Mouse (Mus musculus) CH12.LX (cell line): Measurements from ENCODE around the gene Dnajb13. TPM values are rescaled to one million over a fixed set of nuclear protein-coding genes. Genes with fewer than 3 reads are reported as not detected.
A peak's percentile ranks its signal among the peaks of the same experiment; 100 is the strongest.
"Not testable (repeated sequence)": the region's sequence is repeated elsewhere in the genome, so short reads cannot be mapped to it uniquely, and the experiment has no call there.

Experiments used
- DNase-seq: peaks from one replicate; pipeline ENCODE4 v3.0.0-alpha.2; 2013; ENCODE audit errors: extremely low read depth
- H3K27ac ChIP-seq: 2 replicates; pipeline ENCODE4 v1.5.1; 2012; ENCODE audit warnings: low read depth, mild to moderate bottlenecking, control low read depth, moderate library complexity; ENCODE audit not compliant: insufficient read depth
- H3K27me3 ChIP-seq: replicated peaks from 2 replicates; pipeline ENCODE3; 2012; ENCODE audit warnings: inconsistent platforms
- H3K36me3 ChIP-seq, 2 experiments: replicated peaks in 1 of 2; 2 replicates each; pipeline versions ENCODE3 to v1.6.1; 2012; ENCODE audit warnings: inconsistent platforms in 1 of 2, low read length in 1 of 2, mild to moderate bottlenecking in 1 of 2, mixed read lengths in 1 of 2, moderate library complexity in 1 of 2; ENCODE audit not compliant: control insufficient read depth in 1 of 2, insufficient read depth in 1 of 2
- H3K4me1 ChIP-seq, 2 experiments: 2 replicates each; pipeline ENCODE4 v1.6.1; 2012; ENCODE audit warnings: inconsistent platforms in 1 of 2, moderate library complexity in 1 of 2; ENCODE audit not compliant: insufficient read depth in 2 of 2, control insufficient read depth in 1 of 2
- H3K4me2 ChIP-seq: 2 replicates; pipeline ENCODE4 v1.6.1; 2012; ENCODE audit warnings: low read depth, mild to moderate bottlenecking, control low read depth; ENCODE audit not compliant: poor library complexity, insufficient read depth, severe bottlenecking
- H3K4me3 ChIP-seq, 3 experiments: fragments of 150-350 bp in 1 of 3; sonication (generic) in 1 of 3; replicated peaks in 1 of 3; 2 replicates each; pipeline versions ENCODE3 to v1.5.1; 2011 to 2012; ENCODE audit warnings: low read depth in 2 of 3, low read length in 2 of 3, mild to moderate bottlenecking in 2 of 3, moderate library complexity in 2 of 3, control low read depth in 1 of 3, improper control_type of control experiment in 1 of 3, inconsistent platforms in 1 of 3, mixed read lengths in 1 of 3; ENCODE audit not compliant: poor library complexity in 1 of 3
- H3K79me2 ChIP-seq: replicated peaks from 2 replicates; pipeline ENCODE4 v1.6.1; 2012; ENCODE audit warnings: mild to moderate bottlenecking, moderate library complexity; ENCODE audit not compliant: control insufficient read depth, poor library complexity, insufficient read depth, severe bottlenecking; ENCODE audit errors: extremely low read depth
- H3K9ac ChIP-seq: 2 replicates; pipeline ENCODE4 v1.6.1; 2012; ENCODE audit warnings: low read depth, mild to moderate bottlenecking, control low read depth, moderate library complexity; ENCODE audit not compliant: insufficient read depth
- H3K9me3 ChIP-seq: replicated peaks from 2 replicates; pipeline ENCODE3; 2012; ENCODE audit warnings: low read length, inconsistent platforms, mixed read lengths
- BHLHE40 ChIP-seq: IDR thresholded peaks from 2 replicates; pipeline ENCODE4 v1.6.1; 2011; ENCODE audit warnings: mild to moderate bottlenecking, low read depth, low read length, improper control_type of control experiment
- CTCF ChIP-seq, 2 experiments: IDR thresholded peaks in 1 of 2; conservative IDR thresholded peaks in 1 of 2; 2 replicates each; pipeline ENCODE4 v1.5.1; 2011 to 2012; ENCODE audit warnings: low read depth in 2 of 2, low read length in 2 of 2, improper control_type of control experiment in 1 of 2, inconsistent platforms in 1 of 2, mild to moderate bottlenecking in 1 of 2, moderate library complexity in 1 of 2
- E2F4 ChIP-seq: IDR thresholded peaks from 2 replicates; pipeline ENCODE4 v1.6.1; 2011; ENCODE audit warnings: low read depth, low read length, improper control_type of control experiment; ENCODE audit not compliant: insufficient replicate concordance
- JUN ChIP-seq: IDR thresholded peaks from 2 replicates; pipeline ENCODE4 v1.6.1; 2011; ENCODE audit warnings: low read depth, mild to moderate bottlenecking, low read length, improper control_type of control experiment, moderate library complexity; ENCODE audit not compliant: insufficient read depth
- KAT2A ChIP-seq: IDR thresholded peaks from 2 replicates; pipeline ENCODE4 v1.6.1; 2012; ENCODE audit warnings: low read length, improper control_type of control experiment, inconsistent platforms; ENCODE audit not compliant: insufficient replicate concordance
- RCOR1 ChIP-seq: conservative IDR thresholded peaks from 2 replicates; pipeline ENCODE4 v1.6.1; 2012; ENCODE audit warnings: low read depth, mild to moderate bottlenecking, inconsistent platforms, low read length, improper control_type of control experiment
- TBP ChIP-seq: conservative IDR thresholded peaks from 2 replicates; pipeline ENCODE4 v1.6.1; 2011; ENCODE audit warnings: low read depth, low read length, improper control_type of control experiment
- UBTF ChIP-seq: IDR thresholded peaks from 2 replicates; pipeline ENCODE4 v1.6.1; 2012; ENCODE audit warnings: low read depth, mild to moderate bottlenecking, inconsistent platforms, low read length, improper control_type of control experiment, moderate library complexity
- dilution Hi-C: fragments of 300-500 bp; cut with MboI; formaldehyde crosslinking; loops from 2 replicates; pipeline ENCODE4 v1.14.3; 2020; ENCODE audit warnings: low sequenced_read_pairs; ENCODE audit not compliant: extremely low pct_unique_long_range_greater_than_20kb, extremely low pct_ligation_motif_present
- in situ Hi-C: fragments of 300-500 bp; cut with MboI; formaldehyde crosslinking; loops from 3 replicates; pipeline ENCODE4 v1.14.3; 2019; ENCODE audit warnings: low sequenced_read_pairs, low pct_ligation_motif_present, low pct_unique_long_range_greater_than_20kb, mixed read lengths
- polyA plus RNA-seq: library from polyadenylated mRNA; unstranded; fragments of >175 nt; gene quantifications from 2 replicates; pipeline ENCODE4 v1.2.1, GENCODE M21; 2012; ENCODE audit warnings: low read depth; ENCODE audit not compliant: insufficient read length
- total RNA-seq, 2 experiments: library from RNA; depleted of rRNA; stranded (reverse); fragments of 300-350 nt in 1 of 2; fragments of >200 nt in 1 of 2; gene quantifications; 2 replicates each; pipeline ENCODE4 v1.2.3; 2012 to 2014

Dnajb13 gene
- total and polyA plus RNA-seq, 3 experiments = 13.9 to 32.0 (median 15.6) TPM

- dilution Hi-C loops = no loop called here
- peaks cover 8 to 25% of the 10 kb centered on the region in 2 experiments for H3K4me1 ChIP-seq
Measured at GRCm38 (mm10) chr7:100487301-100487700, 27.5 kb downstream of the Dnajb13 start.

GRCm38 (mm10) chr7:100484493-100484892 is 30.3 kb downstream of the Dnajb13 start:
- no peaks in the 10 kb centered on the region for H3K79me2 ChIP-seq
- DNase-seq = no peak
- no peaks in the 10 kb centered on the region for H3K9me3 ChIP-seq
- no peak overlapping the region for H3K27ac ChIP-seq
- H3K9ac ChIP-seq = no peak overlapping the region
- H3K4me2 ChIP-seq = no peak overlapping the region
- dilution Hi-C loops = no loop called here
- H3K27me3 ChIP-seq = no peaks in the 10 kb centered on the region
- in situ Hi-C loops = no loop called here
- no peaks in the 10 kb centered on the region for H3K36me3 ChIP-seq
- TF ChIP-seq UBTF = no peak
- no peak for TF ChIP-seq RCOR1
- TF ChIP-seq JUN = no peak
- TF ChIP-seq BHLHE40 = no peak
- no peak for TF ChIP-seq E2F4
- no peak for TF ChIP-seq TBP
- TF ChIP-seq KAT2A = no peak
- no peak overlapping the region for H3K4me3 ChIP-seq
- H3K4me1 ChIP-seq = peaks cover 15 to 26% of the 10 kb centered on the region in 2 experiments

More at GRCm38 (mm10) chr7:100487301-100487700, 27.5 kb downstream of the Dnajb13 start:
- Histone ChIP-seq H3K9me3 (no peaks in the 10 kb centered on the region), H3K27me3 (no peaks in the 10 kb centered on the region), H3K4me3 (no peak overlapping the region), H3K27ac (no peak overlapping the region), H3K36me3 (no peaks in the 10 kb centered on the region), H3K9ac (no peak overlapping the region), H3K4me2 (no peak overlapping the region), H3K79me2 (no peaks in the 10 kb centered on the region)
- DNase-seq = peak; percentile 46
- in situ Hi-C loops = no loop called here
- TF ChIP-seq CTCF (conservative IDR thresholded peaks at IDR 0.05 in 1 of 2, IDR thresholded peaks at IDR 0.05 in 1 of 2; ENCODE audit: low read depth in 2 of 2, low read length in 2 of 2) (no peak), TBP (no peak), RCOR1 (no peak)

GRCm38 (mm10) chr7:100482046-100482445 is 32.7 kb downstream of the Dnajb13 start:
- in situ Hi-C loops, H3K27ac ChIP-seq, dilution Hi-C loops, H3K4me3 ChIP-seq, H3K9ac ChIP-seq, H3K9me3 ChIP-seq, H3K27me3 ChIP-seq, H3K36me3 ChIP-seq, H3K4me2 ChIP-seq, DNase-seq, H3K79me2 ChIP-seq: not testable (repeated sequence)
- H3K4me1 ChIP-seq = peaks cover 15 to 19% of the 10 kb centered on the region in 2 experiments
